8 mouse cellular contexts compared by ENCODE assay signal in the genomic region with DNA sequence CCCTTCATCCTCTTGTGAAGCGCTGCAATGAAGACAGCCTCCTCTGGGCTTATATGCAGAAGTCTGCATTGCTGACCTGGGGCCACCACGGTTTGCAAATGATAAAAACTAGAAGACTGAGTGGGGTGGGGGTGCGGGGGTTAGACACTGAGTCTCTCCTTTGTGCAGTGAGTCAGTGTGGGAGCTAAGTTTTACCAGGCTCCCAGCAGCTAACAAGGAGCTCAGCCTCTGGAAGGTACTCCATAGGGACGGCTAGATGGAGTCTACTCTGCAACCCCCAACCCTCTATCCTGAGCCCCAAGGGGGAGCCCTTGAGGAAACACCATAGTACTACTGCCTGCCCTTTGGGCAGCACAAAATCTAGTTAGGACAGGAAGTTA.
DNase-seq lines count a peak whose midpoint lies in the region; ATAC-seq lines count a peak whose summit lies in the region.

No protein-coding gene starts in this region.

- H3K36me3 ChIP-seq in kidney, embryonic 15.5 days: no peaks in the 10 kb centered on the region
- H3K36me3 ChIP-seq in forebrain, embryonic 12.5 days (replicated peaks): no peaks in the 10 kb centered on the region
- H3K36me3 ChIP-seq in liver, embryonic 16.5 days (ENCODE audit: control insufficient read depth, insufficient read depth): no peaks in the 10 kb centered on the region

- DNase-seq in kidney, postnatal 14 days: no peak
- DNase-seq in ZHBTc4 (ENCODE audit: low read depth, low spot score): peak; percentile 10
- DNase-seq in ovary, postnatal 14 days (ENCODE audit: low spot score): no peak
- no peak for DNase-seq in right cerebral cortex, postnatal 14 days
- no peak for DNase-seq in thymus, postnatal 0 days (ENCODE audit: low spot score)

- H3K4me1 ChIP-seq in kidney, embryonic 15.5 days: peaks cover 67% of the 10 kb centered on the region
- H3K4me1 ChIP-seq in forebrain, embryonic 12.5 days: peaks cover 39% of the 10 kb centered on the region
- no peaks in the 10 kb centered on the region; the same call in 1 of the 2 replicates for H3K4me1 ChIP-seq in liver, embryonic 16.5 days (ENCODE audit: control insufficient read depth, low read depth, low read length)

- peak overlapping the region; percentile 18; the same call in 1 of the 2 replicates for H3K27ac ChIP-seq in kidney, embryonic 15.5 days
- H3K27ac ChIP-seq in forebrain, embryonic 12.5 days: no peak overlapping the region
- H3K27ac ChIP-seq in liver, embryonic 16.5 days (ENCODE audit: low read length): no peak overlapping the region

- peaks cover 5% of the 10 kb centered on the region; the same call in 1 of the 2 replicates for H3K27me3 ChIP-seq in kidney, embryonic 15.5 days
- H3K27me3 ChIP-seq in forebrain, embryonic 12.5 days: peaks cover 69% of the 10 kb centered on the region
- peaks cover 31% of the 10 kb centered on the region for H3K27me3 ChIP-seq in liver, embryonic 16.5 days (ENCODE audit: control insufficient read depth, insufficient read depth, low read depth, low read length)

- H3K9me3 ChIP-seq in kidney, embryonic 15.5 days (replicated peaks): no peaks in the 10 kb centered on the region
- no peaks in the 10 kb centered on the region for H3K9me3 ChIP-seq in forebrain, embryonic 12.5 days
- H3K9me3 ChIP-seq in liver, embryonic 16.5 days (replicated peaks; ENCODE audit: control insufficient read depth, low read length): no peaks in the 10 kb centered on the region

- 8% methylated on average over 4 of the region's 4 CpGs for WGBS in kidney, embryonic 15.5 days
- WGBS in forebrain, embryonic 12.5 days: 8% methylated on average over 4 of the region's 4 CpGs
- WGBS in liver, embryonic 16.5 days (ENCODE audit: insufficient replicate concordance): 8% methylated on average over 4 of the region's 4 CpGs

- peak overlapping the region; percentile 39 for H3K9ac ChIP-seq in kidney, embryonic 15.5 days
- H3K9ac ChIP-seq in forebrain, embryonic 12.5 days: peak overlapping the region; percentile 60; the same call in 1 of the 2 replicates
- H3K9ac ChIP-seq in liver, embryonic 16.5 days (ENCODE audit: low read depth, low read length): no peak overlapping the region

- 0 out of 2 replicates have a peak, but pooled peaks have one; percentile 3 for ATAC-seq in kidney, embryonic 15.5 days (replicated peaks; ENCODE audit: low FRiP score)
- no peak for ATAC-seq in forebrain, embryonic 12.5 days (ENCODE audit: low FRiP score)
- no peak for ATAC-seq in liver, embryonic 16.5 days (ENCODE audit: low read depth)

- H3K4me3 ChIP-seq in kidney, embryonic 15.5 days (replicated peaks): peak overlapping the region; percentile 58
- peak overlapping the region; percentile 56 for H3K4me3 ChIP-seq in forebrain, embryonic 12.5 days (replicated peaks)
- H3K4me3 ChIP-seq in liver, embryonic 16.5 days (ENCODE audit: low read depth, low read length): peak overlapping the region; percentile 54; the same call in 1 of the 2 replicates

- H3K4me2 ChIP-seq in kidney, embryonic 15.5 days: peak overlapping the region; percentile 92
- peak overlapping the region; percentile 97 for H3K4me2 ChIP-seq in forebrain, embryonic 12.5 days
- H3K4me2 ChIP-seq in liver, embryonic 16.5 days (ENCODE audit: low read depth, low read length): peak overlapping the region; percentile 65; the same call in 1 of the 2 replicates
